Mouse (Mus musculus) inflammation-experienced regulatory T-cells, adult 6 months (primary cell): ENCODE measurements around the gene Dock4. TPM values are rescaled to one million over a fixed set of nuclear protein-coding genes. Genes with fewer than 3 reads are reported as not detected.
A peak's percentile ranks its signal among the peaks of the same experiment; 100 is the strongest.

Experiments used
- ATAC-seq: one replicate; pipeline ENCODE4 v1.8.0; 2017
- polyA plus RNA-seq, 3 experiments: library from polyadenylated mRNA; unstranded; fragments of 100-300 nt; shearing (Covaris generic); gene quantifications; one replicate each; pipeline ENCODE4 v1.2.1; 2017

Gene Dock4
- polyA plus RNA-seq, 3 experiments from 2014 or later: 0.79 to 1.2 (median 0.80) TPM

DNA sequence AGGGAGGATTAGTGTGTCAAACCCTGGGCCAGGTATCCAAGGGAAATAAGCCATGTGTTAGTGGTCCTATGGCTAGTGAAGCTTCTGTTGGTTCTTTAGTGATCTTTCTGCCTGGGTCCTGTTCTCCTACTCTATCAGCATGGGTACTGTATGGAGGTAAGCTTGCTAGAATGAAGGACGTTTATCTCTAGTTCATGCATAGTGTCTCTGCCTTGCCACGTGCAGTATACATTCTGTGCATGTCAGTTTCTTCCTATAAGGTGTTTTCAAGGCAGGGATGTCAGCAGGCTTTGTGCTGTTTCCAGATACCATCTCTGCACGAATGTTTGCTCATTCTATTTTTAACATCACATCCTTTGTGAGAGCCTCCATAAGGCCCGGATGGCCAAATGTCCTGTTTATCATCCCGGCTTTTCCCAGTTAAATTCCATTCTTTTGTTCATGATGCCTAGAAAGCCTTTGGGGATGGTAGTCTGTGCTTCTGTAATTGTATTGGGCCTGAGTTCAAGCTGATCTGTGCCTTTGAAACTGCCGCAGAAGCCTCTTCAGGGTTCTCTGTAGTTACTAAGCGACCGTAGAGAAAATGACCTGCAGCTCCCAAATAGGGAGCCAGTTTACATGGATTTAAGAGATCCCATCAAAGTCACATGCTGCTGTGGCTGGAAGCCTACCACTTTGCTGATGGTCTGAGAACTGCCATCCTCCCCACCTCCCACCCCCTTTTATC lies 66.1 kb downstream of the Dock4 start:
- ATAC-seq: no peak

DNA sequence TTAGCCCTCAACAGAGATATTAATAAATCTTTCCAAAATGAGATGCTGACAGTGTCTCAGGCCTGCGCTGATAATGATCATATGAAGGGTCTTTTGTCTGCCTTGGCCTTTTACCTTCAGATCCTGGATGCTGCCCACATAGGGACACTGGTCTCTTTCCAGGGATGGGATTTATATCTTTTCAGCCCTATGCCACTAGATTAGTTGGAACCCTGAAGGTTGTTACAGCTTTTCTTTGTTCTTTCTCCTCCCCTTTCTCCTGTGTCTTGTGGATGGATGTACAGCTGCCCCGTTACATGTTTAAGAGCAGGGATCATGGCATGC lies 66.6 kb downstream of the Dock4 start:
- ATAC-seq: no peak

- no peak for ATAC-seq
Measured at GRCm38 (mm10) chr12:40512994-40513393, 67.2 kb downstream of the Dock4 start.

- no peak for ATAC-seq
Measured at GRCm38 (mm10) chr12:40514021-40514420, 68.3 kb downstream of the Dock4 start.

DNA sequence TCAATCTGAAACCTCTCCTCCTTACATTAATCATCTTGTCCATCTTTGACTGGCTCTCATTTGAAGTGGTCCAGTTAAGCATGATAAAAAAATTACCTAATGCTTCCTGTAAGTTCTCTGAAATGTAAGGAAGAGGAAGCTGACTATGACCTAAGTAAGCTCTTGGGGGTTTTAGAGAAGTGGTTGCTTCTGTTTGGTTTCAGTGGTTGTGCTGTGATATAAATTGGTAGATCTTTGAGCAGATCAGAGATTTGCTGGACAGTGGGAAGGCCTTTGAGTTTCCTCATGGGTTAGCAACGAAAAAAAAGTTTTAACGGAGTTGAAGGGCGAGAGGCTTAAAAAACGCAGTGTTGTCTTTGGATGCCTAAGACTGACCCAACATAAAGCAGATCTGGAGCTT lies 76.7 kb downstream of the Dock4 start:
- no peak for ATAC-seq

DNA sequence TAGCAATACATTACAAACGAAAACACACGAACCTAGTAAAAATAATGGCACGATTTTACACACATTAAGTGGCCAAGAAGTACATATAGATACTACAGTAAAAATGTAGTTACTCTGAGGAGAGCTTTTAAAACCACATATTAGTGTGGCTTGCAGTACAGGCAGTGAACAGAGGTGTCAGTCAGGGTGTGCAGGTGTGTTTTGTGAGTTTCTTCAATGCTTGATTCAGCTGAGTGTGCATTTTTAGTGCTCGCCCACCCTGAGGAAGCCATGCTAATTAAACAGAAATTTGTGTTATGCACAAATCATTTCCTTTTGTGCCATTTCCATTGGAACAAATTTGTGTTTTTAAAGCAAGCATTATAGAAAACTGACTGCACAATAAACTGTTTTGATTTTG lies 77.3 kb downstream of the Dock4 start:
- ATAC-seq: no peak

GRCm38 (mm10) chr12:40525045-40525444 lies 79.3 kb downstream of the Dock4 start:
- no peak for ATAC-seq

DNA sequence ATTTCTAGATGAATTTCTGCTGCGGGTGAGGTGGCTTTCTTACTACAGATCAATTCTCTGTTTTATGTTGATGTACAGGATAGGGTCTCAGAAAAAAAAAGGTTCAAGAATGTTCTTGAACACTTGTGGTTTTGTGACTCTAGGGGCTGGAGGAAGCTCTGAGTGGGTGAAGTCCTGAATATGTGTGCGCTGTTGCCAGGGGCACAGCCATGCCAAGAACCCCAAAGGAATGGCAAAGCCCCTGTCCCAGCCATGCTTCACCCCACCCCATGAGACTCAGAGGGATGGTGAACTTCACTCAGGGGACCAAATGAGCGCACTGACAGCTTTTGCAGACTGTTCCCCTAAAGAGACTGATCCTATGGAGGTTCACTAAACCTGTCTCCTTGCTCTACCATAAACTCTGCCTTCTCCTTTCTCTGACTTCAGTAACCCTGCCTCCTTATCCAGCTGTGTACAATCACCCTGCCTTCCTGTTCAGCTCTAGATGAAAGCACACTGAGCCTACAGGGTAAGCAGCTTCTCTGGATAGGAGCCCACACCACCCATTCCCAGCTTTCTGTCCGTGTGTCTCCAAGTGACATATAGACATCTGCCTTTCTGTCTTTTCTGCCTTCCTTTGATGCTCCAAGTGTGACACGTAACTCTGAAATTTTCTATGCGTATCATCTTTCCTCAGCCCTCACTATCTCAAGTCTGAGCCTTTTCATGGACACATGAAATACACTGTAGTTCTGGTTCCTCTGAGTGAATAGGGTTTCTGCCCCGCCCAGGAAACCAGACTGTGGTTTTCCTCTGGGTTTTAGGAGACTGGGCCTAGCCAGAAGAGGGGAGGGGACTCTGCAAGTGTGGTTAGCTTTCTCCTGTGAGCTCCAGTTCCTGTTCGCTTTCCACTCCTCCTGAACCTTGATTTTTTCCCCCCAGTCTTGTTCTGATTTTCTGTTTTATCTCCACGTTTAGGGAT lies 90.2 kb downstream of the Dock4 start:
- peak; percentile 95 for ATAC-seq

GRCm38 (mm10) chr12:40537826-40538225 lies 92.1 kb downstream of the Dock4 start:
- no peak for ATAC-seq

DNA sequence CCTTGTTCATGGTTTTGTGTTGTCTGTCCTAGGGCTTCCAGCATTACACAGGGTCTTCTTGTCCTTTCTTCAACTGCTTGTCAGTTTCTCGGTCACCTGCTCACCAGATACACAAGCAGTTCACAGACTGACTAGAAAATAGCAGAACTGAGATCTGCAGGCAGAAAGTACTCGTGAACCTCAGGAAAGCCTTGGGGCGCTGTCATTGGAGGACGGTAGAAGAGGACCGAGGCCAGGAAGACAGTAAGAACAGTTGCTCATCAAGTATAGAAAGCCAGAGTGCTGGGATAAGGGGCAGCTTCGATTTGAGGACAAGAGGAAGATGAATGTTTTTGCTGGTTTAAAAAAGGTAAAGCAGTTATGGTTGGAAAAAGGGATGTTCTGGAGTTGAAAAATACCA lies 92.6 kb downstream of the Dock4 start:
- no peak for ATAC-seq

GRCm38 (mm10) chr12:40538780-40539179 lies 93.0 kb downstream of the Dock4 start:
- ATAC-seq: no peak

- ATAC-seq: no peak
Measured at GRCm38 (mm10) chr12:40544273-40544672, 98.5 kb downstream of the Dock4 start.

GRCm38 (mm10) chr12:40546827-40547226 lies 101.1 kb downstream of the Dock4 start:
- no peak for ATAC-seq

GRCm38 (mm10) chr12:40551317-40551716 lies 105.6 kb downstream of the Dock4 start:
- ATAC-seq: no peak

DNA sequence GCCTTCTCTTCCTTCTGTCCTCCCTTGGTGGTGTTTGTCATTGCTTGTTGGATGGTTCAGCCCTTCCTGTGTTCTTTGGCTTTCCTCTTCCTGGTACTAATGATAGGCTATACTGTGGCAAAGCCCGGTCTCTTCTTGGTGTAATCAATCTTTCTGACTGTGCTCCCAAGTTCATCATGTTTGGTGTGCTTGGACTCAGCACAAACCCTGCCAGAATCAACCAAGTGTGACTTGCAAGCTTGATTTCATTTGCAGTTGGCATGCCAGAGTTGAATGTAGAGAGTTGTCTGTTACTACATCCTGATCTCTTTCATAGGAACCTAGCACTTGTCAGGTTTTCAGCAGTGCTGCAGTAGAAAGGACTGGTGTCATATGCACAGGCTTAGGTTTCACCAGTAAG lies 106.4 kb downstream of the Dock4 start:
- no peak for ATAC-seq

- ATAC-seq: no peak
Measured at GRCm38 (mm10) chr12:40553929-40554328, 108.2 kb downstream of the Dock4 start.

- no peak for ATAC-seq
Measured at GRCm38 (mm10) chr12:40554941-40555511, 109.3 kb downstream of the Dock4 start.

- no peak for ATAC-seq
Measured at GRCm38 (mm10) chr12:40558600-40558999, 112.8 kb downstream of the Dock4 start.

- ATAC-seq: no peak
Measured at GRCm38 (mm10) chr12:40559103-40559502, 113.4 kb downstream of the Dock4 start.

- ATAC-seq: no peak
Measured at GRCm38 (mm10) chr12:40563703-40564102, 118.0 kb downstream of the Dock4 start.

DNA sequence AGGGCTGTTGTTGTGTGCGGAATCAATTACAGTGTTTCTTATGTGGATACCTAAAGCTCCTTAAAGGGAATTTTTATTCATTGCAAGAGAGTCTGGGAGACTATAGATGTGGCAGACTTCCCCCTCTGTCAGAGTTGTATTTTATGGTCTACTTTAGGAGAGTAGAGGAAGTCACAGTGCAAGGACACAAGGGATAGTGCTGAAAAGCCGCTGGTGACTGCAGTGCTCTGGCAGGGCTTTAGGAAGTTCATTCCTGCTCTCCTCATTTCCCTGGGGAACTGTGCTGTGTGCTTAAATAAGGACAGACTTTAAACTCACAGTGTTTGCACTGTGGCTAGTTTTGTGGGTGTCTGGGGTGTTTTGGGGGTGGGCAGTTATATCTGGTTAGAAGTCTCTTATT lies 118.5 kb downstream of the Dock4 start:
- ATAC-seq: no peak

- ATAC-seq: no peak
Measured at GRCm38 (mm10) chr12:40568365-40568885, 122.7 kb downstream of the Dock4 start.
